Mouse (Mus musculus) heart, postnatal 0 days (tissue): ENCODE data around the gene Creld2.

Experiments
- CTCF ChIP-seq: IDR thresholded peaks from 2 replicates; pipeline ENCODE4 v1.5.1; 2016; ENCODE audit warnings: antibody characterized with exemption, control low read depth, low read depth
- EP300 ChIP-seq: IDR thresholded peaks from 2 replicates; pipeline ENCODE4 v1.6.1; 2016; ENCODE audit warnings: antibody characterized with exemption, low read depth

DNA sequence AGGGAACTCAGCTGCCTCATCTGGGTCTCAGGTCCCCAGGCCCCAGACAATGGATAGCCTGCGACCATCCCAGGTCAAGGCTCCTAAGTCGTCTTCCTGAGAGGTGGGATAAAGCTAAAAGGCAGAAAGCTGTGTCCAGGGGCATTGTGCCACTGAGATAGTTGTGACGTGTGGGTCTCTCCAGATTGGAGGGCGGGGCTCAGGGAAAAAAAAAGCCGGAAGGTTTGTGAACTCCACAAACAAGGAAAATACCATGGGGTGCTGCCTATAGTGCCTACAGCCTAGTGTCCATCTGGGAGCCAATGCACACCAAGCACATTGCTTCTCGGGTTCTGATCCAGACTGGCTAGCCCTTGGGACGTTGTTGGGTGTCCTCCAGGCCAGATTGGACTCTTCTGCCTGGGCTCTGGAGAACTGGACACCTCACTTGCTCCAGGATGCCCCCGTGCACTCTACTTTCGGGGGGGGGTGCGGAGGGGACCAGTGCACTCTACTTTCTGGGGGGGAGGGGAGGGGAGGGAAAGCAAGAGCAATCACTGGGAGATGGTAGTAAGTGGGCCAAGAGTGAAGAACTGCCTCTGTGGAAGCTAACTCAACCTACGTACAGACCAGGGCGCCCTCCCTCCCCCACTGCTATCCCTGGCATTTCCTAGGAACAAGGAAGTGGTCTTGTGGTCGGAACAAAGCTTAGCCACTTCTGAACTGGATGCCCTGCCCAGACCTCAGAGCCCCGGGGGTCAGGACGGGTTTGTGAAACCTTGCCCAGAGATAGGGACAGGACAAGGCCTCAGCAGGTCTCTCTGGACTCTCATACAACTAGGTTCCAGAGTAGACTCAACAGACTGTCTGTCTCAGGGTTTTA, 35.8 kb downstream of the Creld2 start:
- TF ChIP-seq EP300: no peak
- no peak for TF ChIP-seq CTCF
